Mouse (Mus musculus) heart, postnatal 10 days (tissue): ENCODE results near the gene B4galt1. TPM values are rescaled to one million over a fixed set of nuclear protein-coding genes. Genes with fewer than 3 reads are reported as not detected.

ENCODE experiments used
- DNase-seq, 2 experiments: peaks; one replicate each; pipeline ENCODE4 v3.0.0; 2021
- intact Hi-C: fragments of 180-260 bp; cut with DNase I; formaldehyde crosslinking; loops from one replicate; pipeline ENCODE4 v1.15.1; 2025
- total RNA-seq, 2 experiments: library from RNA; stranded (reverse); gene quantifications; 2 replicates each; pipeline ENCODE4 v1.2.3; 2021

The B4galt1 gene
- 100 to 1,000 TPM in 1 of 2 experiments, 10 to 100 TPM in 1; 95.5 to 103 TPM for total RNA-seq

- intact Hi-C loops, result loop anchor here (2.0 to 5.0 kb wide), 2 partner anchors 15 to 54 kb away; no protein-coding TSS in a partner anchor
Observed at GRCm38 (mm10) chr4:40853565-40854386, at the start of gene B4galt1. B4galt1 (minus strand) TSS chr4:40854005.

GRCm38 (mm10) chr4:40900612-40901011 is 46.8 kb upstream of the B4galt1 start:
- intact Hi-C loops, result no loop called here
- no peak for DNase-seq

More at GRCm38 (mm10) chr4:40853565-40854386, at the start of gene B4galt1:
- DNase-seq, result peak; percentile 100

GRCm38 (mm10) chr4:40900071-40900470 is 46.3 kb upstream of the B4galt1 start:
- intact Hi-C loops, result no loop called here
- DNase-seq, result no peak

- intact Hi-C loops, result no loop called here
Observed at GRCm38 (mm10) chr4:40899264-40899663, 45.5 kb upstream of the B4galt1 start.

GRCm38 (mm10) chr4:40898476-40899044 is 44.8 kb upstream of the B4galt1 start:
- DNase-seq, result no peak
- intact Hi-C loops, result no loop called here

More at GRCm38 (mm10) chr4:40899264-40899663, 45.5 kb upstream of the B4galt1 start:
- DNase-seq, result no peak

GRCm38 (mm10) chr4:40895646-40896045 is 41.8 kb upstream of the B4galt1 start:
- DNase-seq, result no peak
- intact Hi-C loops, result no loop called here

- intact Hi-C loops, result no loop called here
- no peak for DNase-seq
Observed at GRCm38 (mm10) chr4:40895118-40895517, 41.3 kb upstream of the B4galt1 start.

- intact Hi-C loops, result no loop called here
- DNase-seq, result no peak
Observed at GRCm38 (mm10) chr4:40891206-40891605, 37.4 kb upstream of the B4galt1 start.

GRCm38 (mm10) chr4:40889983-40890382 is 36.2 kb upstream of the B4galt1 start:
- intact Hi-C loops, result no loop called here
- DNase-seq, result no peak

- peak in 1 of 2 experiments; percentile 44 for DNase-seq
- intact Hi-C loops, result no loop called here
Observed at GRCm38 (mm10) chr4:40889252-40889651, 35.4 kb upstream of the B4galt1 start.

- no peak for DNase-seq
- intact Hi-C loops, result no loop called here
Observed at GRCm38 (mm10) chr4:40888839-40889238, 35.0 kb upstream of the B4galt1 start.

GRCm38 (mm10) chr4:40885883-40886282 is 32.1 kb upstream of the B4galt1 start:
- no peak for DNase-seq
- intact Hi-C loops, result no loop called here

GRCm38 (mm10) chr4:40885166-40885525 is 31.3 kb upstream of the B4galt1 start:
- peak in 1 of 2 experiments; percentile 34 for DNase-seq
- intact Hi-C loops, result no loop called here

- no peak for DNase-seq
- intact Hi-C loops, result no loop called here
Observed at GRCm38 (mm10) chr4:40884282-40885165, 30.7 kb upstream of the B4galt1 start.

GRCm38 (mm10) chr4:40883200-40883599 is 29.4 kb upstream of the B4galt1 start:
- intact Hi-C loops, result no loop called here
- no peak for DNase-seq

GRCm38 (mm10) chr4:40877528-40877927 is 23.7 kb upstream of the B4galt1 start:
- intact Hi-C loops, result no loop called here
- no peak for DNase-seq

- intact Hi-C loops, result no loop called here
- peak; percentile 82 to 86 for DNase-seq
Observed at GRCm38 (mm10) chr4:40876814-40877371, 23.1 kb upstream of the B4galt1 start.

GRCm38 (mm10) chr4:40875842-40876241 is 22.0 kb upstream of the B4galt1 start:
- DNase-seq, result no peak
- intact Hi-C loops, result no loop called here

- no peak for DNase-seq
- intact Hi-C loops, result no loop called here
Observed at GRCm38 (mm10) chr4:40874794-40875552, 21.2 kb upstream of the B4galt1 start.

- DNase-seq, result peak; percentile 75 to 80
- intact Hi-C loops, result no loop called here
Observed at GRCm38 (mm10) chr4:40874151-40874600, 20.4 kb upstream of the B4galt1 start.
